Comparison of ENCODE assay signal across 30 mouse cellular contexts in the genomic region with DNA sequence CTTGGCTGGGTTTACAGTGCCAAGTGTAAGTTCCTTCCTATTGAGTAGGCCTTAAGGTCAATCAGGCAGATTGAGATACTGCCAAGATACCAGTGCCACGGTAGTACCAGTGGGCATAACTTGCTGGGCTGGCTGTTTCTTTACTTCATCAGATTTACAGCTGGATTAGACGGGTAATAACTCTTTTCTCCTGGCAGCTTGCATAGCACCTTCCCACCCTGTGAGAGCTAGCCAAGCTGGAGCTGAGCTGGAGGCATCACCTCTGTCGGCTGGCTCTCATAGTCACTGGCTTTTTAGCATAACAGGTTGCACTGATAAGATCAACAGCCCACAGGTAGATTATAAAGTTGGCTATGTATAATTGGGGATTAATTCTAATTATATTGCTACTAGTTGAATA.
"Had no signal": no experiment of that assay in that cellular context is flagged by ENCODE, and none has a peak within 500 bp of the region (broad histone marks: within the 10 kb centered on the region; RNA-seq: fewer than 3 reads in every experiment).

No protein-coding gene starts in this region.

- H3K9ac ChIP-seq: embryonic facial prominence, embryonic 12.5 days; embryonic facial prominence, embryonic 13.5 days; embryonic facial prominence, embryonic 15.5 days; forebrain, embryonic 12.5 days; forebrain, embryonic 13.5 days; forebrain, embryonic 15.5 days; forebrain, postnatal 0 days had no signal

- H3K4me1 ChIP-seq: embryonic facial prominence, embryonic 10.5 days; embryonic facial prominence, embryonic 12.5 days; embryonic facial prominence, embryonic 13.5 days; embryonic facial prominence, embryonic 15.5 days; forebrain, embryonic 10.5 days; forebrain, embryonic 12.5 days; forebrain, embryonic 13.5 days; forebrain, embryonic 15.5 days had no signal

- H3K27ac ChIP-seq: embryonic facial prominence, embryonic 10.5 days; embryonic facial prominence, embryonic 12.5 days; embryonic facial prominence, embryonic 13.5 days; embryonic facial prominence, embryonic 15.5 days; forebrain, embryonic 10.5 days; forebrain, embryonic 12.5 days; forebrain, embryonic 13.5 days; forebrain, embryonic 15.5 days; gastrocnemius, adult 2 months; heart, adult 2 months had no signal

- H3K36me3 ChIP-seq: embryonic facial prominence, embryonic 10.5 days; embryonic facial prominence, embryonic 12.5 days; embryonic facial prominence, embryonic 13.5 days; embryonic facial prominence, embryonic 15.5 days; forebrain, embryonic 10.5 days; forebrain, embryonic 12.5 days; forebrain, embryonic 15.5 days had no signal

- H3K9me3 ChIP-seq: embryonic facial prominence, embryonic 10.5 days; embryonic facial prominence, embryonic 12.5 days; embryonic facial prominence, embryonic 13.5 days; embryonic facial prominence, embryonic 15.5 days; forebrain, embryonic 10.5 days; forebrain, embryonic 12.5 days; forebrain, embryonic 13.5 days; forebrain, embryonic 15.5 days had no signal

- H3K27me3 ChIP-seq: embryonic facial prominence, embryonic 12.5 days; embryonic facial prominence, embryonic 13.5 days; embryonic facial prominence, embryonic 15.5 days; forebrain, embryonic 12.5 days; forebrain, embryonic 13.5 days; forebrain, embryonic 15.5 days had no signal

- H3K4me3 ChIP-seq: embryonic facial prominence, embryonic 10.5 days; embryonic facial prominence, embryonic 12.5 days; embryonic facial prominence, embryonic 13.5 days; embryonic facial prominence, embryonic 15.5 days; erythroblast, embryonic 14.5 days; forebrain, embryonic 10.5 days; forebrain, embryonic 12.5 days; forebrain, embryonic 13.5 days; forebrain, embryonic 15.5 days; gastrocnemius, adult 2 months; heart, adult 2 months had no signal

- H3K4me2 ChIP-seq: embryonic facial prominence, embryonic 12.5 days; embryonic facial prominence, embryonic 13.5 days; embryonic facial prominence, embryonic 15.5 days; forebrain, embryonic 12.5 days; forebrain, embryonic 13.5 days; forebrain, embryonic 15.5 days had no signal

- ATAC-seq: forebrain, embryonic 13.5 days; forebrain, embryonic 14.5 days; forebrain, embryonic 15.5 days; forebrain, embryonic 16.5 days; forebrain, postnatal 0 days had no signal

- DNase-seq: cerebellum, adult 18-20 months; cerebellum, adult 2 months; cerebellum, adult 8-10 months; cerebellum, adult 9-10 months; cerebellum, adult 9-11 months; cerebellum, postnatal 10 days; cerebellum, postnatal 14 days; cerebellum, postnatal 25 days; cerebellum, postnatal 36 days; embryo, embryonic 11 days; forebrain, postnatal 0 days; gastrocnemius, adult 2 months; gastrocnemius, postnatal 10 days; gastrocnemius, postnatal 14 days; gastrocnemius, postnatal 25 days; gastrocnemius, postnatal 36 days; heart, adult 11 months; heart, adult 18-20 months; heart, adult 2 months had no signal
